Mouse (Mus musculus) lung, embryonic 16.5 days (tissue): ENCODE results near the gene Zswim5. TPM values are rescaled to one million over a fixed set of nuclear protein-coding genes. Genes with fewer than 3 reads are reported as not detected.
A peak's percentile ranks its signal among the peaks of the same experiment; 100 is the strongest.

ENCODE experiments used
- ATAC-seq: fragments of 200-750 bp; cut with Nextera tagmentation; 2 replicates; pipeline ENCODE4 v1.8.0; 2017; ENCODE audit warnings: low read depth, mild to moderate bottlenecking, moderate library complexity
- H3K27ac ChIP-seq: fragments of 300-500 bp; sonication (generic); 2 replicates; pipeline ENCODE4 v1.5.1; 2014; ENCODE audit warnings: mild to moderate bottlenecking, control low read depth, low read length
- H3K27me3 ChIP-seq: fragments of 300-500 bp; sonication (generic); 2 replicates; pipeline ENCODE4 v1.6.1; 2014; ENCODE audit warnings: low read depth, low read length, mixed read lengths; ENCODE audit not compliant: control insufficient read depth, insufficient read depth
- H3K36me3 ChIP-seq: fragments of 300-500 bp; sonication (generic); 2 replicates; pipeline ENCODE4 v1.6.1; 2014; ENCODE audit warnings: low read length; ENCODE audit not compliant: control insufficient read depth, insufficient read depth
- H3K4me1 ChIP-seq: fragments of 300-500 bp; sonication (generic); replicated peaks from 2 replicates; pipeline ENCODE4 v1.6.1; 2014; ENCODE audit warnings: low read length, mixed read lengths; ENCODE audit not compliant: control insufficient read depth, insufficient read depth
- H3K4me2 ChIP-seq: fragments of 300-500 bp; sonication (generic); 2 replicates; pipeline ENCODE4 v1.6.1; 2014; ENCODE audit warnings: low read depth, low read length, control low read depth
- H3K4me3 ChIP-seq: fragments of 300-500 bp; sonication (generic); 2 replicates; pipeline ENCODE4 v1.5.1; 2014; ENCODE audit warnings: mild to moderate bottlenecking, low read length, control low read depth
- H3K9ac ChIP-seq: fragments of 300-500 bp; sonication (generic); 2 replicates; pipeline ENCODE4 v1.6.1; 2014; ENCODE audit warnings: low read length, control low read depth
- H3K9me3 ChIP-seq: fragments of 300-500 bp; sonication (generic); 2 replicates; pipeline ENCODE4 v1.6.1; 2016; ENCODE audit warnings: low read length; ENCODE audit not compliant: control insufficient read depth
- WGBS: fragments of 180-500 bp; shearing (Covaris S2); extraction: QIAGEN DNeasy Blood & Tissue Kit; methylation state at CpG from one replicate; pipeline ENCODE4 v1.1.7; 2014; 5-methylcytosine and 5-hydroxymethylcytosine counted together
- polyA plus RNA-seq: library from polyadenylated mRNA; unstranded; fragments of >200 nt; fragmentation: Nextera tagmentation; extraction: Ambion mirVana; gene quantifications from 2 replicates; pipeline ENCODE4 v1.2.1, GENCODE M21; 2015

Gene Zswim5
- polyA plus RNA-seq, 1 experiment from 2014 or later, result 0.40 TPM

- ATAC-seq, result no peak
- Histone ChIP-seq H3K27ac (no peak overlapping the region), H3K36me3 (no peaks in the 10 kb centered on the region), H3K4me3 (no peak overlapping the region), H3K27me3 (no peaks in the 10 kb centered on the region), H3K9me3 (no peaks in the 10 kb centered on the region), H3K4me1 (no peaks in the 10 kb centered on the region), H3K4me2 (no peak overlapping the region), H3K9ac (no peak overlapping the region)
- WGBS, result 19% methylated on average over 2 of the region's 2 CpGs
Measured at GRCm38 (mm10) chr4:116854286-116854685, 22.9 kb upstream of the Zswim5 start.

- H3K9ac ChIP-seq, result no peak overlapping the region
- WGBS, result 86% methylated on average over 10 of the region's 10 CpGs
- no peaks in the 10 kb centered on the region for H3K9me3 ChIP-seq
- H3K4me3 ChIP-seq, result no peak overlapping the region
- no peak overlapping the region for H3K4me2 ChIP-seq
- H3K36me3 ChIP-seq, result no peaks in the 10 kb centered on the region
- no peak for ATAC-seq
- H3K27me3 ChIP-seq, result no peaks in the 10 kb centered on the region
- no peak overlapping the region for H3K27ac ChIP-seq
- H3K4me1 ChIP-seq, result no peaks in the 10 kb centered on the region
Measured at GRCm38 (mm10) chr4:116857203-116857602, 20.0 kb upstream of the Zswim5 start.

GRCm38 (mm10) chr4:116859711-116860110 is 17.5 kb upstream of the Zswim5 start:
- H3K4me2 ChIP-seq, result no peak overlapping the region
- ATAC-seq, result no peak
- no peak overlapping the region for H3K4me3 ChIP-seq
- H3K9me3 ChIP-seq, result no peaks in the 10 kb centered on the region
- H3K27ac ChIP-seq, result no peak overlapping the region
- H3K4me1 ChIP-seq, result no peaks in the 10 kb centered on the region
- no peak overlapping the region for H3K9ac ChIP-seq
- no peaks in the 10 kb centered on the region; the same call in 1 of the 2 replicates for H3K27me3 ChIP-seq
- WGBS, result 54% methylated on average over 5 of the region's 5 CpGs
- H3K36me3 ChIP-seq, result no peaks in the 10 kb centered on the region

- 58% methylated on average over 8 of the region's 8 CpGs for WGBS
- Histone ChIP-seq H3K27me3 (no peaks in the 10 kb centered on the region; the same call in 1 of the 2 replicates), H3K9me3 (no peaks in the 10 kb centered on the region), H3K4me2 (no peak overlapping the region), H3K27ac (no peak overlapping the region), H3K9ac (no peak overlapping the region), H3K36me3 (no peaks in the 10 kb centered on the region), H3K4me3 (no peak overlapping the region), H3K4me1 (no peaks in the 10 kb centered on the region)
- ATAC-seq, result no peak
Measured at GRCm38 (mm10) chr4:116862023-116862422, 15.2 kb upstream of the Zswim5 start.

- Histone ChIP-seq H3K27ac (no peak overlapping the region), H3K4me2 (no peak overlapping the region), H3K9me3 (no peaks in the 10 kb centered on the region), H3K27me3 (peaks cover 3% of the 10 kb centered on the region; the same call in 1 of the 2 replicates), H3K4me3 (no peak overlapping the region), H3K36me3 (no peaks in the 10 kb centered on the region), H3K9ac (no peak overlapping the region), H3K4me1 (no peaks in the 10 kb centered on the region)
- ATAC-seq, result no peak
- 70% methylated on average over 3 of the region's 3 CpGs for WGBS
Measured at GRCm38 (mm10) chr4:116869898-116870297, 7.3 kb upstream of the Zswim5 start.

- ATAC-seq, result no peak
- Histone ChIP-seq H3K4me3 (no peak overlapping the region), H3K36me3 (no peaks in the 10 kb centered on the region), H3K27ac (no peak overlapping the region), H3K27me3 (peaks cover 18% of the 10 kb centered on the region), H3K9ac (no peak overlapping the region), H3K9me3 (no peaks in the 10 kb centered on the region), H3K4me2 (no peak overlapping the region), H3K4me1 (0 out of 2 replicates have a peak, but pooled peaks cover 4% of the 10 kb centered on the region)
- WGBS, result 82% methylated on average over 4 of the region's 4 CpGs
Measured at GRCm38 (mm10) chr4:116874595-116874994, 2.6 kb upstream of the Zswim5 start.

GRCm38 (mm10) chr4:116876630-116876994 is 564 bp upstream of the Zswim5 start:
- WGBS, result under 1% methylated on average over 15 of the region's 15 CpGs
- Histone ChIP-seq H3K4me2 (peak overlapping the region; percentile 97), H3K36me3 (no peaks in the 10 kb centered on the region), H3K4me3 (peak overlapping the region; percentile 89), H3K27ac (no peak overlapping the region), H3K9ac (peak overlapping the region; percentile 78), H3K4me1 (0 out of 2 replicates have a peak, but pooled peaks cover 4% of the 10 kb centered on the region), H3K27me3 (peaks cover 20% of the 10 kb centered on the region), H3K9me3 (no peaks in the 10 kb centered on the region)
- ATAC-seq, result peak; percentile 44; the same call in 1 of the 2 replicates

GRCm38 (mm10) chr4:116877729-116878321 is 649 bp downstream of the Zswim5 start:
- under 1% methylated on average over 45 of the region's 57 CpGs for WGBS
- Histone ChIP-seq H3K27me3 (peaks cover 20% of the 10 kb centered on the region), H3K4me1 (0 out of 2 replicates have a peak, but pooled peaks cover 4% of the 10 kb centered on the region), H3K4me2 (peak overlapping the region; percentile 97), H3K9ac (peak overlapping the region; percentile 78), H3K4me3 (peak overlapping the region; percentile 89), H3K36me3 (no peaks in the 10 kb centered on the region), H3K9me3 (no peaks in the 10 kb centered on the region), H3K27ac (peak overlapping the region; percentile 71; the same call in 1 of the 2 replicates)
- ATAC-seq, result peak; percentile 46

- no peak for ATAC-seq
- no peaks in the 10 kb centered on the region for H3K9me3 ChIP-seq
- 0 out of 2 replicates have a peak, but pooled peaks cover 4% of the 10 kb centered on the region for H3K4me1 ChIP-seq
- no peaks in the 10 kb centered on the region for H3K36me3 ChIP-seq
- H3K27ac ChIP-seq, result no peak overlapping the region
- WGBS, result 5% methylated on average over 11 of the region's 11 CpGs
- peak overlapping the region; percentile 97 for H3K4me2 ChIP-seq
- no peak overlapping the region for H3K9ac ChIP-seq
- peaks cover 20% of the 10 kb centered on the region for H3K27me3 ChIP-seq
- peak overlapping the region; percentile 89 for H3K4me3 ChIP-seq
Measured at GRCm38 (mm10) chr4:116878491-116878890, 1.3 kb downstream of the Zswim5 start.
